Mouse (Mus musculus) MEL (cell line): ENCODE results near the gene Mical3. TPM values are rescaled to one million over a fixed set of nuclear protein-coding genes. Genes with fewer than 3 reads are reported as not detected.

Experiments
- DNase-seq: peaks from one replicate; pipeline ENCODE4 v3.0.0; 2011; ENCODE audit warnings: low read depth, low spot score
- H3K27ac ChIP-seq: 2 replicates; pipeline ENCODE4 v1.5.1; 2012; ENCODE audit warnings: low read depth, mild to moderate bottlenecking, control low read depth, low read length, moderate library complexity; ENCODE audit not compliant: control insufficient read depth
- H3K27me3 ChIP-seq, 2 experiments: fragments of 150-350 bp in 1 of 2; sonication (generic) in 1 of 2; 2 replicates each; pipeline ENCODE4 v1.6.1; 2012; ENCODE audit warnings: low read length in 2 of 2, mild to moderate bottlenecking in 2 of 2, improper control_type of control experiment in 1 of 2, moderate library complexity in 1 of 2; ENCODE audit not compliant: insufficient read depth in 2 of 2, control insufficient read depth in 1 of 2
- H3K36me3 ChIP-seq, 2 experiments: 2 replicates each; pipeline ENCODE4 v1.6.1; 2012 to 2014; ENCODE audit warnings: low read length in 2 of 2, improper control_type of control experiment in 1 of 2, inconsistent platforms in 1 of 2, mild to moderate bottlenecking in 1 of 2; ENCODE audit not compliant: insufficient read depth in 2 of 2, control insufficient read depth in 1 of 2
- H3K4me1 ChIP-seq, 2 experiments: fragments of 150-350 bp in 1 of 2; sonication (generic) in 1 of 2; 2 replicates each; pipeline ENCODE4 v1.6.1; 2012; ENCODE audit warnings: low read length in 2 of 2, improper control_type of control experiment in 1 of 2, mild to moderate bottlenecking in 1 of 2; ENCODE audit not compliant: insufficient read depth in 2 of 2, control insufficient read depth in 1 of 2
- H3K4me3 ChIP-seq, 2 experiments: fragments of 150-350 bp in 1 of 2; sonication (generic) in 1 of 2; 2 replicates each; pipeline ENCODE4 v1.5.1; 2012; ENCODE audit warnings: low read depth in 2 of 2, low read length in 2 of 2, mild to moderate bottlenecking in 2 of 2, moderate library complexity in 2 of 2, control low read depth in 1 of 2, improper control_type of control experiment in 1 of 2; ENCODE audit not compliant: control insufficient read depth in 1 of 2, insufficient read depth in 1 of 2
- H3K79me2 ChIP-seq: 2 replicates; pipeline ENCODE4 v1.6.1; 2012; ENCODE audit warnings: mild to moderate bottlenecking, low read length, moderate library complexity; ENCODE audit not compliant: control insufficient read depth, poor library complexity, insufficient read depth
- H3K9ac ChIP-seq: 2 replicates; pipeline ENCODE4 v1.6.1; 2012; ENCODE audit warnings: low read depth, mild to moderate bottlenecking, control low read depth, low read length, moderate library complexity; ENCODE audit not compliant: control insufficient read depth, poor library complexity, severe bottlenecking
- H3K9me3 ChIP-seq: fragments of 150-350 bp; sonication (generic); replicated peaks from 2 replicates; pipeline ENCODE4 v1.6.1; 2012; ENCODE audit warnings: mild to moderate bottlenecking, low read length, improper control_type of control experiment, moderate library complexity; ENCODE audit not compliant: insufficient read depth
- BHLHE40 ChIP-seq: IDR thresholded peaks from 2 replicates; pipeline ENCODE4 v1.6.1; 2012; ENCODE audit warnings: low read depth, mild to moderate bottlenecking, inconsistent platforms, low read length, improper control_type of control experiment, borderline replicate concordance
- CHD1 ChIP-seq: IDR thresholded peaks from 2 replicates; pipeline ENCODE4 v1.6.1; 2012; ENCODE audit warnings: low read depth, mild to moderate bottlenecking, inconsistent platforms, low read length, improper control_type of control experiment
- CHD2 ChIP-seq: IDR thresholded peaks from 2 replicates; pipeline ENCODE4 v1.6.1; 2011; ENCODE audit warnings: low read length, improper control_type of control experiment
- CTCF ChIP-seq, 3 experiments: IDR thresholded peaks in 2 of 3; conservative IDR thresholded peaks in 1 of 3; 2 replicates each; pipeline ENCODE4 v1.5.1; 2011 to 2012; ENCODE audit warnings: low read length in 3 of 3, low read depth in 2 of 3, mild to moderate bottlenecking in 2 of 3, improper control_type of control experiment in 1 of 3, inconsistent platforms in 1 of 3, mixed read lengths in 1 of 3, moderate library complexity in 1 of 3; ENCODE audit not compliant: control insufficient read depth in 1 of 3, insufficient read depth in 1 of 3, poor library complexity in 1 of 3, severe bottlenecking in 1 of 3
- E2F4 ChIP-seq: IDR thresholded peaks from 2 replicates; pipeline ENCODE4 v1.6.1; 2011; ENCODE audit warnings: low read depth, low read length, improper control_type of control experiment, borderline replicate concordance
- ELF1 ChIP-seq: IDR thresholded peaks from 2 replicates; pipeline ENCODE4 v1.6.1; 2014; ENCODE audit warnings: low read depth, mild to moderate bottlenecking, inconsistent platforms, low read length, improper control_type of control experiment, moderate library complexity
- GABPA ChIP-seq: IDR thresholded peaks from 2 replicates; pipeline ENCODE4 v1.6.1; 2012; ENCODE audit warnings: low read depth, mild to moderate bottlenecking, inconsistent platforms, low read length, improper control_type of control experiment, moderate library complexity
- GATA1 ChIP-seq: IDR thresholded peaks from 2 replicates; pipeline ENCODE4 v1.6.1; 2011; ENCODE audit warnings: low read depth, low read length, improper control_type of control experiment
- HCFC1 ChIP-seq: IDR thresholded peaks from 2 replicates; pipeline ENCODE4 v1.6.1; 2012; ENCODE audit warnings: low read depth, mild to moderate bottlenecking, inconsistent platforms, low read length, improper control_type of control experiment, moderate library complexity
- KAT2A ChIP-seq: conservative IDR thresholded peaks from 2 replicates; pipeline ENCODE4 v1.6.1; 2012; ENCODE audit warnings: low read depth, low read length, improper control_type of control experiment, inconsistent platforms
- MAFK ChIP-seq: IDR thresholded peaks from 2 replicates; pipeline ENCODE4 v1.6.1; 2011; ENCODE audit warnings: low read depth, mild to moderate bottlenecking, low read length, improper control_type of control experiment, borderline replicate concordance
- MEF2A ChIP-seq: IDR thresholded peaks from 2 replicates; pipeline ENCODE4 v1.6.1; 2014; ENCODE audit warnings: low read depth, mild to moderate bottlenecking, inconsistent platforms, low read length, improper control_type of control experiment; ENCODE audit not compliant: poor library complexity, insufficient replicate concordance, severe bottlenecking; ENCODE audit errors: extremely low read depth
- MYB ChIP-seq: IDR thresholded peaks from 2 replicates; pipeline ENCODE4 v1.6.1; 2011; ENCODE audit warnings: mild to moderate bottlenecking, low read depth, low read length, improper control_type of control experiment
- MYC ChIP-seq: IDR thresholded peaks from 2 replicates; pipeline ENCODE4 v1.6.1; 2011; ENCODE audit warnings: low read depth, mild to moderate bottlenecking, low read length, improper control_type of control experiment, moderate library complexity
- NRF1 ChIP-seq: IDR thresholded peaks from 2 replicates; pipeline ENCODE4 v1.6.1; 2014; ENCODE audit warnings: low read depth, mild to moderate bottlenecking, inconsistent platforms, low read length, improper control_type of control experiment, moderate library complexity; ENCODE audit not compliant: poor library complexity, insufficient read depth, severe bottlenecking
- RAD21 ChIP-seq: IDR thresholded peaks from 2 replicates; pipeline ENCODE4 v1.6.1; 2011; ENCODE audit warnings: mild to moderate bottlenecking, low read depth, low read length, improper control_type of control experiment
- SIN3A ChIP-seq: IDR thresholded peaks from 2 replicates; pipeline ENCODE4 v1.6.1; 2012; ENCODE audit warnings: low read length, improper control_type of control experiment, inconsistent platforms
- SMC3 ChIP-seq: IDR thresholded peaks from 2 replicates; pipeline ENCODE4 v1.6.1; 2011; ENCODE audit warnings: low read depth, low read length, improper control_type of control experiment
- TAL1 ChIP-seq: IDR thresholded peaks from 2 replicates; pipeline ENCODE4 v1.6.1; 2012; ENCODE audit warnings: mild to moderate bottlenecking, inconsistent platforms, low read length, moderate library complexity, mixed read lengths
- TCF12 ChIP-seq: IDR thresholded peaks from 2 replicates; pipeline ENCODE4 v1.6.1; 2014; ENCODE audit warnings: low read depth, mild to moderate bottlenecking, inconsistent platforms, low read length, improper control_type of control experiment, moderate library complexity
- USF2 ChIP-seq, 2 experiments: IDR thresholded peaks; 2 replicates each; pipeline ENCODE4 v1.6.1; 2011 to 2012; ENCODE audit warnings: improper control_type of control experiment in 2 of 2, low read length in 2 of 2, borderline replicate concordance in 1 of 2, inconsistent platforms in 1 of 2, low read depth in 1 of 2, mild to moderate bottlenecking in 1 of 2; ENCODE audit not compliant: insufficient read depth in 1 of 2
- ZKSCAN1 ChIP-seq: IDR thresholded peaks from 2 replicates; pipeline ENCODE4 v1.6.1; 2012; ENCODE audit warnings: low read depth, mild to moderate bottlenecking, inconsistent platforms, low read length, improper control_type of control experiment, moderate library complexity
- ZMIZ1 ChIP-seq: IDR thresholded peaks from 2 replicates; pipeline ENCODE4 v1.6.1; 2012; ENCODE audit warnings: low read depth, mild to moderate bottlenecking, inconsistent platforms, low read length, improper control_type of control experiment, moderate library complexity
- polyA plus RNA-seq, 2 experiments: library from polyadenylated mRNA; stranded (reverse) in 1 of 2; unstranded in 1 of 2; fragments of >175 nt in 1 of 2; fragments of >200 nt in 1 of 2; gene quantifications; 2 replicates each; pipeline versions ENCODE4 v1.2.1 to v1.2.4; 2012; ENCODE audit warnings: low replicate concordance in 2 of 2, low read depth in 1 of 2; ENCODE audit not compliant: insufficient read length in 2 of 2, insufficient read depth in 1 of 2, missing spikeins in 1 of 2
- total RNA-seq: library from RNA; depleted of rRNA; stranded (reverse); fragments of 300-350 nt; gene quantifications from 2 replicates; pipeline ENCODE4 v1.2.3, GENCODE M21; 2012

The Mical3 gene
- total and polyA plus RNA-seq, 3 experiments: 19.8 to 125 (median 31.4) TPM

- no peak overlapping the region for H3K4me3 ChIP-seq
- no peaks in the 10 kb centered on the region for H3K4me1 ChIP-seq
- no peaks in the 10 kb centered on the region for H3K36me3 ChIP-seq
- H3K9me3 ChIP-seq: no peaks in the 10 kb centered on the region
- H3K9ac ChIP-seq: no peak overlapping the region
- DNase-seq: no peak
- no peaks in the 10 kb centered on the region for H3K79me2 ChIP-seq
- no peak overlapping the region for H3K27ac ChIP-seq
- no peak for TF ChIP-seq CHD1
- TF ChIP-seq KAT2A: no peak
- no peak for TF ChIP-seq CTCF (IDR thresholded peaks at IDR 0.05 in 2 of 3, conservative IDR thresholded peaks at IDR 0.05 in 1 of 3; ENCODE audit: control insufficient read depth in 1 of 3, insufficient read depth in 1 of 3, low read depth in 2 of 3, low read length in 3 of 3, poor library complexity in 1 of 3, severe bottlenecking in 1 of 3)
- no peak for TF ChIP-seq CHD2
- TF ChIP-seq TCF12: no peak
- TF ChIP-seq GABPA: no peak
- TF ChIP-seq TAL1: no peak
- TF ChIP-seq HCFC1: no peak
- no peak for TF ChIP-seq MEF2A
- TF ChIP-seq USF2 (IDR thresholded peaks at IDR 0.05; ENCODE audit: borderline replicate concordance in 1 of 2, insufficient read depth in 1 of 2, low read depth in 1 of 2, low read length in 2 of 2): no peak
- TF ChIP-seq ZMIZ1: no peak
- TF ChIP-seq SIN3A: no peak
- TF ChIP-seq SMC3: no peak
- TF ChIP-seq MAFK: no peak
- no peaks in the 10 kb centered on the region for H3K27me3 ChIP-seq
These were observed 193.6 kb downstream of the Mical3 start for GRCm38 (mm10) chr6:120937104-120937617.

GRCm38 (mm10) chr6:120934176-120934575 is 196.6 kb downstream of the Mical3 start:
- no peak overlapping the region for H3K9ac ChIP-seq
- H3K27me3 ChIP-seq: no peaks in the 10 kb centered on the region
- H3K4me3 ChIP-seq: no peak overlapping the region
- TF ChIP-seq SMC3 (no peak), RAD21 (no peak), BHLHE40 (no peak), CHD1 (no peak), MAFK (no peak), MYB (no peak), TAL1 (no peak), ZKSCAN1 (no peak), E2F4 (no peak), NRF1 (no peak), GATA1 (no peak), ELF1 (no peak), MYC (no peak), SIN3A (no peak)
- TF ChIP-seq, all 39 proteins: peak for 0
- DNase-seq: no peak
- Histone ChIP-seq H3K36me3 (peaks cover 0 to 4% of the 10 kb centered on the region in 2 experiments; a peak in 2 of 4 replicates), H3K79me2 (no peaks in the 10 kb centered on the region), H3K9me3 (no peaks in the 10 kb centered on the region), H3K4me1 (peaks cover 12 to 14% of the 10 kb centered on the region in 2 experiments; a peak in 3 of 4 replicates), H3K27ac (no peak overlapping the region)
